Mouse (Mus musculus) hindbrain, embryonic 14.5 days (tissue): ENCODE measurements around the gene Gm1673. TPM values are rescaled to one million over a fixed set of nuclear protein-coding genes. Genes with fewer than 3 reads are reported as not detected.

ENCODE experiments used
- ATAC-seq: fragments of 200-750 bp; cut with Nextera tagmentation; 2 replicates; pipeline ENCODE4 v1.8.0; 2017; ENCODE audit warnings: moderate number of reproducible peaks, mild to moderate bottlenecking, moderate TSS enrichment, moderate library complexity; ENCODE audit not compliant: low FRiP score
- DNase-seq: peaks from one replicate; pipeline ENCODE4 v3.0.0-alpha.2; 2015; ENCODE audit warnings: low spot score
- H3K27ac ChIP-seq: fragments of 300-500 bp; sonication (generic); 2 replicates; pipeline ENCODE4 v1.5.1; 2014; ENCODE audit warnings: mild to moderate bottlenecking, moderate library complexity
- H3K27me3 ChIP-seq: fragments of 300-500 bp; sonication (generic); 2 replicates; pipeline ENCODE4 v1.6.1; 2014; ENCODE audit warnings: mild to moderate bottlenecking, low read length, mixed read lengths; ENCODE audit not compliant: control insufficient read depth, insufficient read depth
- H3K36me3 ChIP-seq: fragments of 300-500 bp; sonication (generic); replicated peaks from 2 replicates; pipeline ENCODE4 v1.6.1; 2014; ENCODE audit not compliant: control insufficient read depth, insufficient read depth
- H3K4me1 ChIP-seq: fragments of 300-500 bp; sonication (generic); replicated peaks from 2 replicates; pipeline ENCODE4 v1.6.1; 2014; ENCODE audit warnings: antibody characterized with exemption, low read length, mixed read lengths; ENCODE audit not compliant: control insufficient read depth, insufficient read depth
- H3K4me2 ChIP-seq: fragments of 300-500 bp; sonication (generic); replicated peaks from 2 replicates; pipeline ENCODE4 v1.6.1; 2014; ENCODE audit warnings: mild to moderate bottlenecking, moderate library complexity
- H3K4me3 ChIP-seq: fragments of 300-500 bp; sonication (generic); replicated peaks from 2 replicates; pipeline ENCODE4 v1.5.1; 2014; ENCODE audit warnings: mild to moderate bottlenecking, low read length
- H3K9ac ChIP-seq: fragments of 300-500 bp; sonication (generic); 2 replicates; pipeline ENCODE4 v1.6.1; 2014
- H3K9me3 ChIP-seq: fragments of 300-500 bp; sonication (generic); 2 replicates; pipeline ENCODE4 v1.6.1; 2016; ENCODE audit warnings: low read length; ENCODE audit not compliant: control insufficient read depth
- WGBS: fragments of 180-500 bp; shearing (Covaris S2); extraction: QIAGEN DNeasy Blood & Tissue Kit; methylation state at CpG from one replicate; pipeline ENCODE4 v1.1.7; 2014; 5-methylcytosine and 5-hydroxymethylcytosine counted together
- polyA plus RNA-seq: library from polyadenylated mRNA; unstranded; fragments of >200 nt; fragmentation: Nextera tagmentation; extraction: Ambion mirVana; gene quantifications from 2 replicates; pipeline ENCODE4 v1.2.1, GENCODE M21; 2014

Gene Gm1673
- polyA plus RNA-seq, 1 experiment from 2014 or later, result 498 TPM

GRCm38 (mm10) chr5:34004618-34005017, 21.4 kb downstream of the Gm1673 start:
- 86% methylated on average over 5 of the region's 5 CpGs for WGBS
- H3K4me1 ChIP-seq, result peaks cover 2% of the 10 kb centered on the region
- ATAC-seq (no peak), DNase-seq (no peak)
- H3K27me3 ChIP-seq, result no peaks in the 10 kb centered on the region
- H3K9me3 ChIP-seq, result no peaks in the 10 kb centered on the region
- H3K9ac ChIP-seq, result no peak overlapping the region
- no peak overlapping the region for H3K27ac ChIP-seq
- no peak overlapping the region for H3K4me2 ChIP-seq
- H3K36me3 ChIP-seq, result peaks cover 26% of the 10 kb centered on the region
- no peak overlapping the region for H3K4me3 ChIP-seq

- H3K4me2 ChIP-seq, result no peak overlapping the region
- H3K4me3 ChIP-seq, result no peak overlapping the region
- DNase-seq (no peak), ATAC-seq (no peak)
- H3K9me3 ChIP-seq, result no peaks in the 10 kb centered on the region
- no peaks in the 10 kb centered on the region for H3K27me3 ChIP-seq
- H3K36me3 ChIP-seq, result peaks cover 4% of the 10 kb centered on the region
- H3K27ac ChIP-seq, result no peak overlapping the region
- 85% methylated on average over 4 of the region's 4 CpGs for WGBS
- no peaks in the 10 kb centered on the region for H3K4me1 ChIP-seq
- H3K9ac ChIP-seq, result no peak overlapping the region
These were observed 23.6 kb downstream of the Gm1673 start for GRCm38 (mm10) chr5:34006832-34007231.

GRCm38 (mm10) chr5:34007392-34007941, 24.2 kb downstream of the Gm1673 start:
- 90% methylated on average over 4 of the region's 4 CpGs for WGBS

GRCm38 (mm10) chr5:34014652-34015051, 31.4 kb downstream of the Gm1673 start:
- Histone ChIP-seq H3K4me2 (no peak overlapping the region), H3K9me3 (no peaks in the 10 kb centered on the region), H3K36me3 (no peaks in the 10 kb centered on the region), H3K4me3 (no peak overlapping the region), H3K9ac (no peak overlapping the region), H3K27ac (no peak overlapping the region), H3K27me3 (no peaks in the 10 kb centered on the region), H3K4me1 (no peaks in the 10 kb centered on the region)
- 70% methylated on average over 1 of the region's 1 CpGs for WGBS
- DNase-seq, result no peak
- no peak for ATAC-seq

More at GRCm38 (mm10) chr5:34007392-34007941, 24.2 kb downstream of the Gm1673 start:
- Histone ChIP-seq H3K9me3 (no peaks in the 10 kb centered on the region), H3K9ac (no peak overlapping the region), H3K27me3 (no peaks in the 10 kb centered on the region), H3K4me3 (no peak overlapping the region), H3K4me1 (no peaks in the 10 kb centered on the region), H3K36me3 (no peaks in the 10 kb centered on the region), H3K27ac (no peak overlapping the region), H3K4me2 (no peak overlapping the region)
- ATAC-seq (no peak), DNase-seq (no peak)

- Histone ChIP-seq H3K27me3 (no peaks in the 10 kb centered on the region), H3K4me1 (no peaks in the 10 kb centered on the region), H3K27ac (no peak overlapping the region), H3K36me3 (no peaks in the 10 kb centered on the region), H3K4me2 (no peak overlapping the region), H3K9me3 (no peaks in the 10 kb centered on the region), H3K4me3 (no peak overlapping the region), H3K9ac (no peak overlapping the region)
- WGBS, result 88% methylated on average over 4 of the region's 4 CpGs
- ATAC-seq, result no peak
- DNase-seq, result no peak
These were observed 35.7 kb downstream of the Gm1673 start for GRCm38 (mm10) chr5:34018968-34019367.

- WGBS, result 67% methylated on average over 4 of the region's 4 CpGs
- H3K27ac ChIP-seq, result no peak overlapping the region
- no peak for DNase-seq
These were observed 46.9 kb downstream of the Gm1673 start for GRCm38 (mm10) chr5:34030101-34030500.

GRCm38 (mm10) chr5:34031022-34031421, 47.8 kb downstream of the Gm1673 start:
- Histone ChIP-seq H3K4me3 (no peak overlapping the region), H3K9me3 (no peaks in the 10 kb centered on the region), H3K36me3 (no peaks in the 10 kb centered on the region), H3K4me1 (no peaks in the 10 kb centered on the region), H3K27ac (no peak overlapping the region), H3K27me3 (no peaks in the 10 kb centered on the region), H3K9ac (no peak overlapping the region), H3K4me2 (no peak overlapping the region)
- ATAC-seq (no peak), DNase-seq (no peak)
- 62% methylated on average over 6 of the region's 6 CpGs for WGBS

More at GRCm38 (mm10) chr5:34030101-34030500, 46.9 kb downstream of the Gm1673 start:
- H3K4me1 ChIP-seq, result no peaks in the 10 kb centered on the region
- no peak overlapping the region for H3K9ac ChIP-seq
- no peaks in the 10 kb centered on the region for H3K36me3 ChIP-seq
- H3K9me3 ChIP-seq, result no peaks in the 10 kb centered on the region
- no peak overlapping the region for H3K4me3 ChIP-seq
- no peak overlapping the region for H3K4me2 ChIP-seq
- ATAC-seq, result no peak
- no peaks in the 10 kb centered on the region for H3K27me3 ChIP-seq

- 49% methylated on average over 3 of the region's 3 CpGs for WGBS
These were observed 49.3 kb downstream of the Gm1673 start for GRCm38 (mm10) chr5:34032520-34032919.

More at GRCm38 (mm10) chr5:34032520-34032919, 49.3 kb downstream of the Gm1673 start:
- Histone ChIP-seq H3K9ac (no peak overlapping the region), H3K27ac (no peak overlapping the region), H3K4me2 (no peak overlapping the region), H3K36me3 (no peaks in the 10 kb centered on the region), H3K27me3 (no peaks in the 10 kb centered on the region), H3K9me3 (no peaks in the 10 kb centered on the region), H3K4me1 (no peaks in the 10 kb centered on the region), H3K4me3 (no peak overlapping the region)
- DNase-seq (no peak), ATAC-seq (no peak)
